Mouse (Mus musculus) left cerebral cortex, adult 2 months (tissue): ENCODE results near the gene Mettl27. TPM values are rescaled to one million over a fixed set of nuclear protein-coding genes. Genes with fewer than 3 reads are reported as not detected.

Experiments used
- DNase-seq, 2 experiments: peaks; one replicate each; pipeline ENCODE4 v3.0.0; 2021 to 2022; ENCODE audit warnings: low spot score in 2 of 2, mixed read lengths in 1 of 2; ENCODE audit errors: extremely low spot score in 1 of 2
- H3K27ac ChIP-seq: fragments of 200-600 bp; 2 replicates; pipeline ENCODE4 v1.8.1; 2022
- H3K4me3 ChIP-seq: fragments of 200-600 bp; 2 replicates; pipeline ENCODE4 v1.8.1; 2022
- CTCF ChIP-seq: fragments of 200-600 bp; IDR thresholded peaks from 2 replicates; pipeline ENCODE4 v1.8.1; 2022; ENCODE audit warnings: antibody characterized with exemption, mild to moderate bottlenecking, moderate library complexity
- intact Hi-C: fragments of 180-260 bp; cut with DNase I; formaldehyde crosslinking; loops from one replicate; pipeline ENCODE4 v1.15.1; 2025
- total RNA-seq, 2 experiments: library from RNA; stranded (reverse); gene quantifications; 2 replicates each; pipeline ENCODE4 v1.2.3; 2021

Gene Mettl27
- total RNA-seq, 2 experiments from 2014 or later = 7.5 to 9.3 TPM

DNA sequence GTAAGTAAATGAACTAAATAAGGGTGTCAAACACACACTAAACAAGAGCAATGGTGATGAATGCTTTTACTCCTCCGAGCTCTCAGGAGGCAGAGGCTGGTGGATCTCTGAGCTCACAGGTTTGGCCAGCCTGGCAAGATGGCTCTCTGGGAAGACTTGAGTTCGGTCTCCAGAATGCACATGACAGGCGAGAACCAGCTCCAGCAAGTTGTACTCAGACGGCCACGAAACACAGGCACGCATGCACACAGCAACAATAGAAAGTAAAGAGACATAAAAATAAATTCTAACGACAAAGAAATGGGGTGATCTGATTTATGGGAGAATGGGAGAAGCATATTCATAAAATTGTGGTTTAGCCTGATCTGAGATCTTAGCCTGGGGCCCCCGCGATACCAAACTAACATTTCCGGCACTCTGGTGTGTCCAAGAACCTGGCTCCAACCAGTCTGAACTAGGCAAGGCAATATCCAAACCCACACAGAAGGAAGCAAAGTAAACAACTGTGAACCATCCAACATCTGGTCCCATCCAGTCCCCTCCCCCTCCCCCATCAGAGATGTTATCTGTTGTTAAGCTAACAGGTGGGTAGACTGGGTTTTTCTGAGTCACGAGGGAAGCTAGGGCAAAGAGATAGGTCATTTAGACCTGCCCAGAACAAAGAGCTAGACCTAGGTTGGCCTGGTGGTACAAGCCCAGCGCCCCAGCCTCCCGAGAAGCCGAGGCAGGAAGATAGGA, 9.5 kb downstream of the Mettl27 start:
- Histone ChIP-seq H3K4me3 (no peak overlapping the region), H3K27ac (no peak overlapping the region)
- no peak for DNase-seq
- intact Hi-C loops = no loop called here
- no peak for TF ChIP-seq CTCF

DNA sequence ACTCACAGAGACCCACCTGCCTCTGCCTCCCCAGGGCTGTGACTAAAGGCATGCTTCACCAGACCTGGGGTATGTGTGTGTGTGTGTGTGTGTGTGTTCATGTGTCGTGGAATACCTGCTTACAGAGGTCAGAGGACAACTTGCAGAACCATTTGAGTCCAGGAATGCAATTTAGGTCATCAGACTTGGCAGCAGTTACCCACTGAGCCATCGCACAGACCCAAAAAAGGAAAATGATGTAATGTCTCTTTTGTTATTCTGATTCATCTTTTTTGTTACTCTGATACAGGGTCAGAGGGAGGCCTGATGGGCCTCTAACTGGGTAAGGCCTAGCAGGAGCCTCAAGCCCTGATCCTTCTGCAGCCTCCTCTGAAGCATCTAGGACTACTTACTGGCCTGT, 10.6 kb downstream of the Mettl27 start:
- no peak for DNase-seq
- Histone ChIP-seq H3K27ac (no peak overlapping the region), H3K4me3 (no peak overlapping the region)
- no peak for TF ChIP-seq CTCF
- intact Hi-C loops = no loop called here

DNA sequence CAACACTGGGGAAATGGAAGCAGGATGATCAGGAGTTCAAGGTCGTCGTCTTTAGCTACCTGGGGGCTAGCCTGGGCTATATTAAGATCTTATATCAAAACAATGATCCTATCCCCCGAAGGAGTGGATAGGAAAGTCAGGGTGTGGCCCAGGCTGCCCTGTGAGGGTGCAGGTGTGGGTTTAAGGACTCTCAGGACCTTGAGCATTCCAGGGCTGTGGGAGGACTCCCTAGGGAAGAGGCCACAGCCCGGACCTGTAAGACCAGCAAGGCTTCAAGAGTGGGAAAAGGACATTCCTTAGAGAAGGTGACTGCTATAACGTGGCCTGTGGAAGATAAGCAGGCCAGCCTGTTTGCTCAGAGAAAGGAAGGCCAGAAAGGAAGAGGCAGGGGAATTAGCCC, 12.0 kb downstream of the Mettl27 start:
- intact Hi-C loops = no loop called here
- no peak overlapping the region for H3K4me3 ChIP-seq
- TF ChIP-seq CTCF = no peak
- no peak overlapping the region for H3K27ac ChIP-seq
- no peak for DNase-seq

DNA sequence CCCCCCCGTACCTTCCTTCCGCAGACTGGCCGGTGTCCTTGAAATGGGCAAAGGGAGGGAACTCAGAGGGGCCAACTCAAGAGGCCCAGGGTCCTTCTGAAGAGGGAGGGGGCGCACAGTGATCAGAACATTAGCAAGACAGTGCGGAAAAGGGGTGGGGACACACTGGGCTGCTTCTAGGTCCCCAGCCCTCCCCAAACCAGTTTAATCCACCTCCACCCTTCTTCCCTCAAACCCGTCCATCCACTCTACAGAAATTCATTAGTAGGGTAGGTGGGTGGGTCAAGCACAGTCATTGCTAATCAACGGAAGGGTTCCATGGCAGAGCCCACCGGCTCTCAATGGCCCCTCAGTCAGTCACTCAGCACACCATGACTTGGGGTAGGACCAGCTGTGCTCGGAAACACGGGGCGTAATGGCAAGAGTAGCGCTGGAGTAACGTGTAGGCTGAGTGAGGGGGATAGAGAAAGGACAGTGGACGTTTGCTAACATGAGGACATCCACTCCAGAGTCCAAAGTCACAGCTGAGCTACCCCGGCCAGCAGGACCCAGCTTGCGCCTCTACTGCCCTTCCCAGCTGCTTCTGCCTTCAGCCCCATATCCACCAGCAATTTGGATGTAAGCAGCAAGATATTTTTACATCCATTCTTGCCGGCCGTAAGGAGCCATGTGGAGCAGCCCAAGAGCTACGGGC, 13.2 kb downstream of the Mettl27 start:
- no peak for DNase-seq

DNA sequence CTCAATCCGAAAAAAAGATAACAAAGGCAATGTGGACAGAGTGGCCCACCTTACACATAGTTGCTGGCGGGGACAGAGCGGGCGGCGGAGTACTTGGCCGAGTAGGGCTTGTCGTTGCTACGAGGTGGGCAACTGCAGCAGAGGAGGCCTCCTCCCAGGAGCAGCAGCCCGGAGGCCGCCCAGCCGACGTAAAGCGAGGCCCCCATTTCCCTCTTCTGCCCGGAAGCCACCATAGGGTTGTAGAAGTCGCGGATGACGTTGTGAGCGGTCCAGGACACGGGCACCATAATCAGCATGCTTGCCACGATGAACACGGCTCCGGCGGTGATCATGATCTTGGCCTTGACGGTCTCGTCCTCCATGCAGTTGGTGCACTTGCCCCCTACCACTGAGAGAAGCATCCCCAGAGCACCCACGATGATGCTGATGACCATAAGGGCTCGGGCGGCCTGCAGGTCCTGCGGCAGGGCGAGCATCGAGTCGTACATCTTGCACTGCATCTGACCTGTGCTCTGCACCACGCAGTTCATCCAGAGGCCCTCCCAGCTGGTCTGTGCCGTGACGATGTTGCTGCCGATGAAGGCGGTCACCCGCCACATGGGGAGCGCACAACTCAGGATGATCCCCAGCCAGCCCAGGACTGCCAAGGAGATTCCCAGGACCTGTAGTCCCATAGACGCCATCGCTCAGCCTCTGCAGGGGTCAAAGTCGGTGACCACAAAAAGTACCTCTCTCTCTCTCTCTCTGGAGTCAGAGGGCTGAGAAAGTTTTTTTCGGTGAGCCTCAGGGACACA, 14.1 kb downstream of the Mettl27 start:
- Histone ChIP-seq H3K27ac (no peak overlapping the region), H3K4me3 (no peak overlapping the region)
- no peak for DNase-seq
- intact Hi-C loops = no loop called here
- no peak for TF ChIP-seq CTCF

More for the DNA sequence above, 13.2 kb downstream of the Mettl27 start:
- intact Hi-C loops = no loop called here
- Histone ChIP-seq H3K4me3 (no peak overlapping the region), H3K27ac (no peak overlapping the region)
- no peak for TF ChIP-seq CTCF

DNA sequence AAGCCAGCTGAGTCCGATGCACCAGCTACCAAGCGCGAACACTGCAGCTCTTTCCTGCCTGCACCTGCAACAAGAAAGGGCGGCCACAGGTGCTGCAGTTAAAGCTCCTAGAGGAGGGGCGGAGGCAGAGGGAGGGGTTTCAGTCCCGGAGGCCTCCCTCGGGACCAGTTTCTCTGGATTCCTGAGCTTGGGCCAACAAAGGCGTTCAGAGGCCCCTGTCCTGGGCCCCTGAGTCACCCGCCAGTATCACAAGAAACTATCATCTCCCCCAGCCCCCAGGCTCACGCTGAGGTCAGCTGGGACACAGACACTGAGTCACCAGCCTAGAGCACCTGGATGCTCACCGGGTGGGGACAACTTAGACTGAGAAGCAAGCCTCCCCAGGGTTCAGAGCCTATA, 14.7 kb downstream of the Mettl27 start, which contains the start of gene Cldn4:
Gene Cldn4 (minus strand): TSS at position 78 of the 399 bp plus-strand sequence.
- intact Hi-C loops = no loop called here
- no peak within 1 kb of the TSS for H3K27ac ChIP-seq
- no peak for TF ChIP-seq CTCF
- H3K4me3 ChIP-seq = no peak within 1 kb of the TSS
- no peak for DNase-seq

DNA sequence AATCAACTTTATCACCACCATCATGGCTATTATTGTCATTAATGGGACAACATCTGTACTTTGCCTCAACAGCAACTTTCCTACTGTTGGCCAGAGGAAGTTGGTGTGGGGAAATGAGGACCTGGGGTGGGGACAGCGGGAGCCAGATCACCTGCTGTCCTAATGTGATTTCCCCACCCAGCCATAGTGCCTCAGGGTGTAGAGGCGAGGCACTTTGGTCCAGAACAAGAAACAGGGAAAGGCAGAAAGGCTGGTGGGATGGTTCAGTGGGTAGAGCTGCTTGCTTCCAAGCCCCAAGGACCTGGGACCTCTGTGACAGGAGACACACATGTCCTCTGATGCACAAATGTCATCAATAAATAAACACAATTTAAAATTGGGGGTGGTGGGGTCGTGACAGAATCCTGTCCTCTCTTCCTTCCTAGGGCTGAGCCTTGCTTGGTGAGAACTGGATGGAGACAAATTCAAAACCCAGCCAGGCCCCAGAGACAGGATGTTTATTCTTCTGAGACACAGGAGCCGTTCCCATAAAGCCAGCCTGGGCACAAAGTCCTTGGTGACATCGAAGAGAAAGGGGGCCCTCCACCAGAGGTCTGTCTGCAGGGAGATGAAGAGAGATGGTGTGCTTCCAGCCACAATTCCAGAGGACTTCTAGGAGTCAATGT, 15.4 kb downstream of the Mettl27 start:
- intact Hi-C loops = no loop called here
- no peak overlapping the region for H3K27ac ChIP-seq
- DNase-seq = no peak
- TF ChIP-seq CTCF = no peak
- no peak overlapping the region for H3K4me3 ChIP-seq

DNA sequence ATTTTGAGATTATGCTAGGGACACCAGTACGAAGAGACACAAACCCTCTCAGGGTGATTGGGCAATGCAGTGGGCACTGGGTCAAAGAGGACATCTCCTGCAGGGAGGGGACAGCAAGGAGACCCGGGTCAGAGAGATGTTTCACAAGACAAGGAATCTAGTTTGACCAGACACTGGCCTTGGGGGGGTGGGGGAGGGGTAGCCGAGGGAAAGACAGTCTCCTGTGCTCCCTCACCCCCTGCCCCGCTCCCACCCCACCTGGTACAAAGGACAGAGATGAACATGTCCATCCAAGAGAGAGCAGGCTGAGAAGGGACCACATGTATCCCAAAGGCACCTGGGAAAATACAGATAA, 15.9 kb downstream of the Mettl27 start:
- TF ChIP-seq CTCF = no peak
- DNase-seq = no peak
- Histone ChIP-seq H3K4me3 (no peak overlapping the region), H3K27ac (no peak overlapping the region)
- intact Hi-C loops = no loop called here

DNA sequence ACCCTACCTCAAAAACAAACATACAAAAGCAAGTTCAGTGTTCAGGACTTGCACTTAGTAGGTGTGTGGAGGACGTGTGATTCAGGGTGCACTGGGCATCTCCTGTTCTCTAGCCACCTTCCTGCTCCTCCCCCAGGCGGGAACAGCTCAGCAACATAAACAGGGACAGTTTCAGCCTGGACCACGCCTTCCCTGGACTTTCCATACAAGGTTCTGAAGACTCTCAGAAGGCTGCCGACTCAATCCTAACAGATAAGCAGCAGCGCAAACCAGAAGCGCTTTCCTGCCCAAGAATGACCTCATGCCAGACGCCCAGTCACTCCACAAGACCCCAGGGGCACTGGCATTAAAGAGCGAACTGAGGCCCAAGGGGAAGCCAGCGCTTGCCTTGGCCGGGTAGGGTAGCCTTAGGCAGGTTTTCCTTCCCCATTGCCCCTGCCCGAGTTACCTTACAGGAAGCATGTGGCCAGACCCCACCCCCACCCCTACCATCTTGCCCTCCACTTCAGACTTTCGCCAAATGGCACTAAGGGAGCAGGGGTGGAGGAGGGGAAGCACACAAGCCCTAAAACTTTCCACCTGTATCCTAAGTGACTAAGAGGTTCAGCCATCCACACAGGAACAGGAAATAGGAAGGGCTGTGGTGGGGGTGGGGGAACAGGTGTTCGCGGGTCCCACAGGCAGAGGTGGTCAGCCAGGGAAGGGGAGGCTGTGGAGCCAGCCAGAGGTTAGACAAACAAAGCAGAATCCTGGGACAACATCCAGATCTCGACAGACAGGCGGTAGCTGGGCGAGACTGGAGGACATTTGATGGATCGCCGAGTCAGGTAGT, 19.1 kb downstream of the Mettl27 start:
- TF ChIP-seq CTCF = no peak
- Histone ChIP-seq H3K4me3 (no peak overlapping the region), H3K27ac (no peak overlapping the region)
- intact Hi-C loops = no loop called here
- DNase-seq = no peak

DNA sequence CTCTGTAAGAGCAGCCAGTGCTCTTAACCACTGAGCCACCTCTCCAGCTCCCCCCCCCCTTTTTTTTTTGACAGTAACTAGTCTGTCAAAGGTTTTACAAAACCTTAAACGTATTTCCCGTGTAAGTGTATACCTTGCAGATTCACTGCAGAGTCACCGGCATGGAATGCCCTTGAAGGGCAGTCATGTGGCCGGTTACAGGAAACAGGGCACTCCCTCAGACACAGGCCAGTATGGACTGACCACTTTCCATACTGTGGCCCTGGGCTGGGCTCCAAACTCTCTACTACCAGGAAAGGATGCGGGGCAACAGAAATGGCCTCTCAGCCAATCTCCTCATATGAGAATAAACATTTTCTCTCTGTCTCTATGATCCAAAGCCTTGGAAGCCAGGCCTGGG, 23.3 kb downstream of the Mettl27 start:
- TF ChIP-seq CTCF = no peak
- intact Hi-C loops = no loop called here
- Histone ChIP-seq H3K4me3 (no peak overlapping the region), H3K27ac (no peak overlapping the region)
- no peak for DNase-seq

DNA sequence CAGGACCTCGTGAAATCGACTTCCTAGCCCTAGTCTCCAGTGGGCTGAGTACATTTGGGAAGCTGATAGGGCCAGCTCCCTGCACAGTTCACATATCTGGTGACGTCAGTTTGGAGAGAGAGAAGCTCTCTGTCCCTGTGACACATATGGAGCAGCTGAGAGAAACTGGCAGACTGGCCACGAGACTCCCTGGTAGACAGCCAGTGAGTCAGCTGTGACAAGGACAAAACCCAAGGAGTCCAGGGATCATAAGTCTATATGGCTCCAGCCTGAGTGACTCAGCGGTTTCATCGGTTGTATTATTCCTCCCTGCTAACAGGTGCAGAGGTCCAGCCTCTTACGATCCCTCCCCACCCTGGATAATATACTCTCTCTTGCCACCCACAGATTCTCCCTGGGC, 26.9 kb downstream of the Mettl27 start:
- intact Hi-C loops = no loop called here
- Histone ChIP-seq H3K27ac (no peak overlapping the region), H3K4me3 (no peak overlapping the region)
- TF ChIP-seq CTCF = no peak
- peak in 1 of 2 experiments; percentile 13 for DNase-seq
